15 mouse cellular contexts compared by ENCODE assay signal in the genomic region with DNA sequence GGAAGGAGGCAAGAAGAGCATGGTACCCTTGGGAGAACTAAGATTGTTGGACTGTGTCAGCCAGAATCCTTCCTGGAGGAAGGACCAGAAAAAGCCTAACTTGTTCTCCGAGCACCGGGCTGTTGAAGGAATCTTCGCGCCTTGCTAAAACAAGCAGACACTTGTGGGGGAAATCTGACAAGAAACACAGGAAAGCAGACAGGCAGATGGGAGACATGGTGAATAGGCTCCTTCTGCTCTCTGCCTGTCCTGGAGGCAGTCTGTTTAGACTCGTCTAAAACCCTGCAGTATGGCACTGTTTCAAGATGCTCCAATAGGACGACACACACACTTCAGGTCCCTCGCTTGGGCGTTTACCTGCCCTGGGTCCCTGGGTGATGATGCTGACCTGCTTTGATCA. TPM values are rescaled to one million over a fixed set of nuclear protein-coding genes. Genes with fewer than 3 reads are reported as not detected.
DNase-seq lines count a peak whose midpoint lies in the region; ATAC-seq and TF ChIP-seq lines count a peak whose summit lies in the region.
"Had no signal": no experiment of that assay in that cellular context is flagged by ENCODE, and none has a peak within 500 bp of the region (broad histone marks: within the 10 kb centered on the region; RNA-seq: fewer than 3 reads in every experiment).

No protein-coding gene starts in this region.

- H3K9ac ChIP-seq in hindbrain, postnatal 0 days (replicated peaks; ENCODE audit: low read length): no peak overlapping the region
- H3K9ac ChIP-seq in neural tube, embryonic 11.5 days (ENCODE audit: low read length): no peak overlapping the region
- no peak overlapping the region for H3K9ac ChIP-seq in neural tube, embryonic 13.5 days
- H3K9ac ChIP-seq: midbrain, embryonic 12.5 days had no signal

- no peaks in the 10 kb centered on the region for H3K9me3 ChIP-seq in hindbrain, embryonic 10.5 days
- H3K9me3 ChIP-seq in hindbrain, postnatal 0 days (ENCODE audit: low read length): no peaks in the 10 kb centered on the region
- no peaks in the 10 kb centered on the region for H3K9me3 ChIP-seq in neural tube, embryonic 11.5 days (ENCODE audit: control insufficient read depth, low read length)
- no peaks in the 10 kb centered on the region for H3K9me3 ChIP-seq in neural tube, embryonic 13.5 days
- H3K9me3 ChIP-seq: midbrain, embryonic 12.5 days had no signal

- TF ChIP-seq CTCF in hindbrain, postnatal 0 days (IDR thresholded peaks at IDR 0.05; ENCODE audit: low read depth): no peak

- no peak overlapping the region for H3K4me3 ChIP-seq in hindbrain, embryonic 10.5 days
- H3K4me3 ChIP-seq in hindbrain, postnatal 0 days (ENCODE audit: low read length): no peak overlapping the region
- H3K4me3 ChIP-seq in neural tube, embryonic 11.5 days (ENCODE audit: low read depth, low read length): no peak overlapping the region
- H3K4me3 ChIP-seq in neural tube, embryonic 13.5 days: no peak overlapping the region
- H3K4me3 ChIP-seq: midbrain, embryonic 12.5 days had no signal

- 80% methylated on average over 8 of the region's 8 CpGs for WGBS in hindbrain, embryonic 10.5 days
- 76% methylated on average over 8 of the region's 8 CpGs for WGBS in hindbrain, postnatal 0 days
- 73% methylated on average over 8 of the region's 8 CpGs for WGBS in neural tube, embryonic 11.5 days
- 78% methylated on average over 8 of the region's 8 CpGs for WGBS in neural tube, embryonic 13.5 days

- H3K27me3 ChIP-seq in hindbrain, embryonic 10.5 days (ENCODE audit: insufficient read depth, poor library complexity, severe bottlenecking): no peaks in the 10 kb centered on the region
- H3K27me3 ChIP-seq in hindbrain, postnatal 0 days (ENCODE audit: insufficient read depth, low read length): no peaks in the 10 kb centered on the region
- no peaks in the 10 kb centered on the region for H3K27me3 ChIP-seq in neural tube, embryonic 11.5 days (ENCODE audit: control insufficient read depth, insufficient read depth, low read length)
- H3K27me3 ChIP-seq in neural tube, embryonic 13.5 days: no peaks in the 10 kb centered on the region
- H3K27me3 ChIP-seq: midbrain, embryonic 12.5 days had no signal

- H3K4me2 ChIP-seq in hindbrain, postnatal 0 days (ENCODE audit: low read depth, low read length): no peak overlapping the region
- H3K4me2 ChIP-seq in neural tube, embryonic 11.5 days (ENCODE audit: low read depth): no peak overlapping the region
- H3K4me2 ChIP-seq in neural tube, embryonic 13.5 days: no peak overlapping the region
- H3K4me2 ChIP-seq: liver, embryonic 11.5 days; midbrain, embryonic 12.5 days had no signal

- H3K36me3 ChIP-seq in hindbrain, embryonic 10.5 days: peaks cover 50% of the 10 kb centered on the region
- peaks cover 38% of the 10 kb centered on the region for H3K36me3 ChIP-seq in hindbrain, postnatal 0 days (ENCODE audit: insufficient read depth, low read length)
- H3K36me3 ChIP-seq in neural tube, embryonic 11.5 days (ENCODE audit: control insufficient read depth, insufficient read depth, low read length): peaks cover 8% of the 10 kb centered on the region
- H3K36me3 ChIP-seq in neural tube, embryonic 13.5 days: peaks cover 49% of the 10 kb centered on the region

- ATAC-seq in hindbrain, postnatal 0 days: no peak
- no peak for ATAC-seq in neural tube, embryonic 11.5 days (ENCODE audit: insufficient read depth, low FRiP score, low TSS enrichment)
- ATAC-seq in neural tube, embryonic 13.5 days (ENCODE audit: low read depth): no peak

- no peak for DNase-seq in hindbrain, embryonic 10.5 days (ENCODE audit: low spot score)
- no peak for DNase-seq in hindbrain, postnatal 0 days (ENCODE audit: low spot score)
- DNase-seq in neural tube, embryonic 11.5 days (ENCODE audit: low spot score): no peak
- no peak for DNase-seq in neural tube, embryonic 10.5 days (ENCODE audit: extremely low spot score, low spot score)
- DNase-seq in frontal cortex, adult 2 months (ENCODE audit: extremely low spot score in 1 of 2, low spot score in 1 of 2): peak; percentile 30 to 67
- DNase-seq in cerebellum, adult 8-10 months: no peak
- DNase-seq in spleen, postnatal 36 days (ENCODE audit: low spot score in 2 of 2): no peak
- DNase-seq: cerebellum, adult 18-20 months; lung, postnatal 14 days; retina, postnatal 1 day; thymus, postnatal 25 days had no signal

- H3K27ac ChIP-seq in hindbrain, embryonic 10.5 days: 0 out of 2 replicates have a peak overlapping the region, but pooled peaks have one; percentile 17
- no peak overlapping the region for H3K27ac ChIP-seq in hindbrain, postnatal 0 days
- 0 out of 2 replicates have a peak overlapping the region, but pooled peaks have one; percentile 20 for H3K27ac ChIP-seq in neural tube, embryonic 11.5 days (ENCODE audit: low read depth, low read length)
- H3K27ac ChIP-seq in neural tube, embryonic 13.5 days (replicated peaks): 0 out of 2 replicates have a peak overlapping the region, but pooled peaks have one; percentile 14
- H3K27ac ChIP-seq: kidney, postnatal 0 days; midbrain, embryonic 12.5 days had no signal

- peaks cover 21% of the 10 kb centered on the region for H3K4me1 ChIP-seq in hindbrain, embryonic 10.5 days (replicated peaks)
- H3K4me1 ChIP-seq in hindbrain, postnatal 0 days (ENCODE audit: insufficient read depth, low read length): no peaks in the 10 kb centered on the region
- H3K4me1 ChIP-seq in neural tube, embryonic 11.5 days (ENCODE audit: control insufficient read depth, insufficient read depth, low read length): no peaks in the 10 kb centered on the region
- H3K4me1 ChIP-seq in neural tube, embryonic 13.5 days (replicated peaks): peaks cover 7% of the 10 kb centered on the region
- H3K4me1 ChIP-seq: midbrain, embryonic 12.5 days had no signal

RNA-seq across cellular contexts. Expression of gene Ldlrap1, which starts 32.3 kb away (rescaled TPM):
- polyA plus RNA-seq in hindbrain, embryonic 10.5 days (2016; fragmentation: Nextera tagmentation; extraction: Ambion mirVana): 9.7 and 11.4 TPM in 2 replicates
- 2.6 and 3.1 TPM in 2 replicates for total RNA-seq in hindbrain, postnatal 0 days (2014; rRNA removed)
- 2.7 and 2.9 TPM in 2 replicates for polyA plus RNA-seq in hindbrain, postnatal 0 days (2015; fragmentation: Nextera tagmentation; extraction: Ambion mirVana)
- polyA plus RNA-seq in neural tube, embryonic 11.5 days (2014; fragmentation: Nextera tagmentation; extraction: Ambion mirVana): 7.4 and 9.1 TPM in 2 replicates
- 2.8 and 2.9 TPM in 2 replicates for polyA plus RNA-seq in frontal cortex, adult 2 months (2012; rRNA removed)
- polyA plus RNA-seq in neural tube, embryonic 13.5 days (2015; fragmentation: Nextera tagmentation; extraction: Ambion mirVana): 3.6 and 4.9 TPM in 2 replicates

RNA-seq across cellular contexts. Expression of gene Maco1, which starts 53.0 kb away (rescaled TPM):
- 39.2 and 48.2 TPM in 2 replicates for polyA plus RNA-seq in hindbrain, embryonic 10.5 days (2016; fragmentation: Nextera tagmentation; extraction: Ambion mirVana)
- total RNA-seq in hindbrain, postnatal 0 days (2014; rRNA removed): 43.6 and 45.5 TPM in 2 replicates
- polyA plus RNA-seq in hindbrain, postnatal 0 days (2015; fragmentation: Nextera tagmentation; extraction: Ambion mirVana): 68.9 and 70.3 TPM in 2 replicates
- 47.2 and 49.3 TPM in 2 replicates for polyA plus RNA-seq in neural tube, embryonic 11.5 days (2014; fragmentation: Nextera tagmentation; extraction: Ambion mirVana)
- polyA plus RNA-seq in frontal cortex, adult 2 months (2012; rRNA removed): 46.6 and 52.5 TPM in 2 replicates
- polyA plus RNA-seq in neural tube, embryonic 13.5 days (2015; fragmentation: Nextera tagmentation; extraction: Ambion mirVana): 101 and 113 TPM in 2 replicates

Comparison
In these comparisons a context has a peak if more than half of its experiments do, and no peak if none do; other contexts are left out.
1. DNase-seq: peak in frontal cortex, adult 2 months (2 of 2); none in hindbrain, embryonic 10.5 days (single experiment), hindbrain, postnatal 0 days (single experiment), neural tube, embryonic 11.5 days (single experiment), neural tube, embryonic 10.5 days (single experiment), cerebellum, adult 8-10 months (single experiment) and spleen, postnatal 36 days (0 of 2).